ENCODE assay signal across 19 mouse cellular contexts in the genomic region with DNA sequence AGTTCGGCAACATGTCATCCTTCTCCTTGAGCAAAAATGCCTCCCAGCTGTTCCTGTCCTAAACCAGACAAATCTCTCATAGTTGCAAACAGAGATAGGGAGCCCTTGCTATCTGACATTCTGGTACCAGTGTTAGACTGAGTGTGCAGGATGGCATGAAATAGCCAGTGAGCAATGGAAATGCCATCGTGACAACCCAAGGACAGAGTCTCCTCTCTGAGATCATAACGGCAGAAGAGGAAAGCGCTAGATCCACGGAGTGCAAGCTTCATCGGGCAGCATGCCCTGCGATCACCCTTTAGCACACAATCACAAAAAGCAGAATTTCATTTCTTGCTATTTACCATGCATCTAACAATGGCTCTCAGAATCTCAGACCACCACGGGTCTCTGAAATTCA.
"Had no signal": no experiment of that assay in that cellular context is flagged by ENCODE, and none has a peak within 500 bp of the region (broad histone marks: within the 10 kb centered on the region; RNA-seq: fewer than 3 reads in every experiment).

No protein-coding gene starts in this region.

- H3K27ac ChIP-seq: kidney, embryonic 15.5 days; limb, embryonic 12.5 days; limb, embryonic 15.5 days; liver, embryonic 14.5 days; lung, embryonic 15.5 days; stomach, postnatal 0 days had no signal

- H3K4me1 ChIP-seq: kidney, embryonic 15.5 days; limb, embryonic 12.5 days; limb, embryonic 15.5 days had no signal

- DNase-seq: kidney, adult 18-20 months; kidney, postnatal 10 days; kidney, postnatal 36 days; left cerebral cortex, postnatal 4 days; liver, postnatal 0 days; lung, postnatal 10 days; lung, postnatal 4 days; midbrain, embryonic 14.5 days; right cerebral cortex, postnatal 14 days; right cerebral cortex, postnatal 4 days; thymus, postnatal 25 days had no signal

- H3K9ac ChIP-seq: kidney, embryonic 15.5 days; limb, embryonic 12.5 days; limb, embryonic 15.5 days; liver, embryonic 14.5 days; liver, postnatal 0 days; lung, embryonic 15.5 days had no signal

- H3K27me3 ChIP-seq: kidney, embryonic 15.5 days; limb, embryonic 12.5 days; limb, embryonic 15.5 days; lung, embryonic 15.5 days had no signal

- H3K9me3 ChIP-seq: kidney, embryonic 15.5 days; limb, embryonic 12.5 days; limb, embryonic 15.5 days; lung, embryonic 15.5 days had no signal

- ATAC-seq: liver, postnatal 0 days had no signal

- H3K4me2 ChIP-seq: kidney, embryonic 15.5 days; limb, embryonic 12.5 days; limb, embryonic 15.5 days; liver, embryonic 11.5 days; lung, embryonic 15.5 days; midbrain, embryonic 11.5 days had no signal

- H3K4me3 ChIP-seq: kidney, embryonic 15.5 days; limb, embryonic 12.5 days; limb, embryonic 15.5 days; lung, embryonic 15.5 days had no signal

- H3K36me3 ChIP-seq: kidney, embryonic 15.5 days; limb, embryonic 12.5 days; limb, embryonic 15.5 days; lung, embryonic 15.5 days had no signal
